Mouse (Mus musculus): ENCODE data around the gene Gm7534. TPM values are rescaled to one million over a fixed set of nuclear protein-coding genes. Genes with fewer than 3 reads are reported as not detected.

Gm7534 gene
- total RNA-seq, 4 experiments from 2014 or later = not detected

Other genes starting within 250 kb of the Gm7534 start
- gene Hmgn2, start 234.4 kb downstream of the Gm7534 start, total RNA-seq (2022) = 100 to 1,000 TPM; 127 to 139 (median 136) TPM
- gene Dhdds, start 202.1 kb downstream of the Gm7534 start, total RNA-seq (2022) = 10 to 100 TPM; 48.8 to 57.7 (median 57.0) TPM
- not detected for gene Lin28a, start 184.2 kb downstream of the Gm7534 start, total RNA-seq (2022)
- under 1 TPM in 1 of 4 experiments, not detected in 3; 0.40 TPM for gene Zfp683, start 149.2 kb downstream of the Gm7534 start, total RNA-seq (2022)
- not detected for gene Crybg2, start 142.2 kb downstream of the Gm7534 start, total RNA-seq (2022)
- gene Cd52, start 107.9 kb downstream of the Gm7534 start, total RNA-seq (2022) = 10 to 100 TPM; 13.4 to 23.4 (median 19.6) TPM
- 10 to 100 TPM in 2 of 4 experiments, 1 to 10 TPM in 2; 6.0 to 21.7 (median 13.2) TPM for gene Ubxn11, start 100.4 kb downstream of the Gm7534 start, total RNA-seq (2022)
- gene Sh3bgrl3, start 74.2 kb downstream of the Gm7534 start, total RNA-seq (2022) = 100 to 1,000 TPM in 2 of 4 experiments, 10 to 100 TPM in 2; 81.0 to 121 (median 98.4) TPM
- 10 to 100 TPM; 11.4 to 31.1 (median 21.4) TPM for gene Cep85, start 15.9 kb downstream of the Gm7534 start, total RNA-seq (2022)
- not detected for gene Catsper4, start 24.4 kb upstream of the Gm7534 start, total RNA-seq (2022)
- gene Cnksr1, start 35.4 kb upstream of the Gm7534 start, total RNA-seq (2022) = under 1 TPM; 0.17 to 0.65 (median 0.46) TPM
- gene E130218I03Rik, start 40.7 kb upstream of the Gm7534 start, total RNA-seq (2022) = not detected
- gene Zfp593, start 42.6 kb upstream of the Gm7534 start, total RNA-seq (2022) = 10 to 100 TPM; 10.4 to 11.6 (median 11.6) TPM
- gene Gm30191, start 43.9 kb upstream of the Gm7534 start, total RNA-seq (2022) = not detected
- 10 to 100 TPM in 2 of 4 experiments, 1 to 10 TPM in 2; 9.5 to 12.5 (median 10.1) TPM for gene Grrp1, start 51.1 kb upstream of the Gm7534 start, total RNA-seq (2022)
- 10 to 100 TPM; 13.0 to 20.0 (median 15.5) TPM for gene Pdik1l, start 84.9 kb upstream of the Gm7534 start, total RNA-seq (2022)
- gene Trim63, start 112.1 kb upstream of the Gm7534 start, total RNA-seq (2022) = not detected
- 100 to 1,000 TPM in 2 of 4 experiments, 10 to 100 TPM in 2; 29.5 to 113 (median 69.5) TPM for gene Slc30a2, start 140.2 kb upstream of the Gm7534 start, total RNA-seq (2022)
- gene Extl1, start 180.8 kb upstream of the Gm7534 start, total RNA-seq (2022) = 10 to 100 TPM in 2 of 4 experiments, 1 to 10 TPM in 2; 3.3 to 15.4 (median 9.4) TPM
- gene Pafah2, start 193.3 kb upstream of the Gm7534 start, total RNA-seq (2022) = 10 to 100 TPM; 13.9 to 21.7 (median 19.0) TPM